Mouse (Mus musculus): ENCODE results near the gene Map6.
A peak's percentile ranks its signal among the peaks of the same experiment; 100 is the strongest.

Map6 gene

GRCm38 (mm10) chr7:99264597-99264996, 2.6 kb upstream of the Map6 start:
- DNase-seq (ENCODE audit: low spot score): no peak

- DNase-seq (ENCODE audit: low spot score): peak; percentile 85
Observed at GRCm38 (mm10) chr7:99267897-99268505, 754 bp downstream of the Map6 start.

- DNase-seq (ENCODE audit: low spot score): no peak
Observed at GRCm38 (mm10) chr7:99268506-99268900, 1.3 kb downstream of the Map6 start.

- peak; percentile 61 for DNase-seq (ENCODE audit: low spot score)
Observed at GRCm38 (mm10) chr7:99268951-99269945, 2.0 kb downstream of the Map6 start.

GRCm38 (mm10) chr7:99271630-99272029, 4.4 kb downstream of the Map6 start:
- no peak for DNase-seq (ENCODE audit: low spot score)

GRCm38 (mm10) chr7:99275131-99275530, 7.9 kb downstream of the Map6 start:
- DNase-seq (ENCODE audit: low spot score): no peak

- no peak for DNase-seq (ENCODE audit: low spot score)
Observed at GRCm38 (mm10) chr7:99276679-99277078, 9.4 kb downstream of the Map6 start.

GRCm38 (mm10) chr7:99278309-99278708, 11.1 kb downstream of the Map6 start:
- no peak for DNase-seq (ENCODE audit: low spot score)

- DNase-seq (ENCODE audit: low spot score): no peak
Observed at GRCm38 (mm10) chr7:99279586-99279985, 12.3 kb downstream of the Map6 start.

GRCm38 (mm10) chr7:99287287-99287686, 20.0 kb downstream of the Map6 start:
- peak; percentile 78 for DNase-seq (ENCODE audit: low spot score)

GRCm38 (mm10) chr7:99290008-99290407, 22.8 kb downstream of the Map6 start:
- no peak for DNase-seq (ENCODE audit: low spot score)

GRCm38 (mm10) chr7:99290925-99291324, 23.7 kb downstream of the Map6 start:
- DNase-seq (ENCODE audit: low spot score): no peak

GRCm38 (mm10) chr7:99294198-99294780, 27.0 kb downstream of the Map6 start:
- no peak for DNase-seq (ENCODE audit: low spot score)

GRCm38 (mm10) chr7:99295104-99295503, 27.9 kb downstream of the Map6 start:
- DNase-seq (ENCODE audit: low spot score): no peak

- peak; percentile 77 for DNase-seq (ENCODE audit: low spot score)
Observed at GRCm38 (mm10) chr7:99300650-99301175, 33.5 kb downstream of the Map6 start.

GRCm38 (mm10) chr7:99304029-99304428, 36.8 kb downstream of the Map6 start:
- no peak for DNase-seq (ENCODE audit: low spot score)

- peak; percentile 60 for DNase-seq (ENCODE audit: low spot score)
Observed at GRCm38 (mm10) chr7:99304949-99305372, 37.7 kb downstream of the Map6 start.

GRCm38 (mm10) chr7:99305688-99306087, 38.4 kb downstream of the Map6 start:
- DNase-seq (ENCODE audit: low spot score): no peak

GRCm38 (mm10) chr7:99306640-99307039, 39.4 kb downstream of the Map6 start:
- DNase-seq (ENCODE audit: low spot score): peak; percentile 83

- DNase-seq (ENCODE audit: low spot score): no peak
Observed at GRCm38 (mm10) chr7:99311433-99311832, 44.2 kb downstream of the Map6 start.

- DNase-seq (ENCODE audit: low spot score): no peak
Observed at GRCm38 (mm10) chr7:99312058-99312457, 44.8 kb downstream of the Map6 start.

- peak; percentile 75 for DNase-seq (ENCODE audit: low spot score)
Observed at GRCm38 (mm10) chr7:99312671-99313143, 45.5 kb downstream of the Map6 start.

Measured in embryo, embryonic 10 days (tissue).